Mouse (Mus musculus): ENCODE results near the gene Jmjd8.
A peak's percentile ranks its signal among the peaks of the same experiment; 100 is the strongest.

Gene Jmjd8

DNA sequence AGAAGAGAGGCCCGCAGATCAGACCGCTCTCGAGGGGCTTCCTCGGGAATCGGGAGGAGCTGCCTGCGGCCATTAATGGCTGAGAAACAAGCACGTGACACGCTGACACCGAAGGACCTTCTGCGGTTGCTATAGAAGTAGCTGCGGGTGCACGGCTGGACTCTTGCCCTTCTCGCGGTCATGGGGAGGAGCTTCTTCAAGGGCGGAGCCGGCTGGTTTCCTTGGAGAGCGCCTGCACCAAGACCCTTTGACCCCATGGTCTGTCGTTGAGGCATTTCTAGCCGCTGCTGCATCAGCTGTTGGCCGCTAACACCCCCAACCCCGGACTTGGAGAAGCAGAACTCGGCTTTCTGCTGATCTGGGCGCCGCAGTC lies 4.6 kb downstream of the Jmjd8 start, which contains the start of gene Stub1:
Gene Stub1 (minus strand): TSS at position 114 of the 373 bp plus-strand sequence.
- DNase-seq = peak; percentile 96

DNA sequence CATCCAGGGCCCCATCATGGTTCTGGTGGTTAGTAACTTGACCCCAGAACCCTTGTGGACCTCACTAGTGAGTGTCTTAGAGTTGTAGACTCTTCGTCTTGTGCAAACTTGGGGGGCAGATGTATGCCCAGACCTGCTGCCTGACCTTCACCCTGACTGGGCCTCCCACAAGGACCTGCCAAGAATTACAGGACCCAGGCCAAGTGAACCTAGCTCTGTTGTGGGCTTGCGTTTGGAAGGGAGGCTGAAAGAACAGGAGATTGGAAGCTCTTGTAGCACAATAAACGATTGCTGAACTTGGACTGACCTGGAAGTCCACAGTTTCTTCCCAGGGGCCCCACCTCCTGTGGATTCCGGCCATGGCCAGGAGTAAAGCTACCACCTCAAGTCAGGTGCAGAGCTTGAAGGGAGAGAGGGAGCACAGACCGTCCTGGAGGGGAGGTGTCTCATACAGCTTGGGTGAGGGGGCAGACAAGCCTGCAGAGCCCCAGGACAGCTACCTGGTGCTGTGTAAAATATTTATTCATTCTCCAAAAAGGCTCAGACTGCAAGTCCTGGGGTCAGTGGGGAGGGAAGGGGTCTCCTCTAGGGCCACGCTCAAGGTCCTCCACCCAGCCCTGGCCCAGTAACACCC lies 5.4 kb downstream of the Jmjd8 start:
- peak; percentile 35 for DNase-seq

DNA sequence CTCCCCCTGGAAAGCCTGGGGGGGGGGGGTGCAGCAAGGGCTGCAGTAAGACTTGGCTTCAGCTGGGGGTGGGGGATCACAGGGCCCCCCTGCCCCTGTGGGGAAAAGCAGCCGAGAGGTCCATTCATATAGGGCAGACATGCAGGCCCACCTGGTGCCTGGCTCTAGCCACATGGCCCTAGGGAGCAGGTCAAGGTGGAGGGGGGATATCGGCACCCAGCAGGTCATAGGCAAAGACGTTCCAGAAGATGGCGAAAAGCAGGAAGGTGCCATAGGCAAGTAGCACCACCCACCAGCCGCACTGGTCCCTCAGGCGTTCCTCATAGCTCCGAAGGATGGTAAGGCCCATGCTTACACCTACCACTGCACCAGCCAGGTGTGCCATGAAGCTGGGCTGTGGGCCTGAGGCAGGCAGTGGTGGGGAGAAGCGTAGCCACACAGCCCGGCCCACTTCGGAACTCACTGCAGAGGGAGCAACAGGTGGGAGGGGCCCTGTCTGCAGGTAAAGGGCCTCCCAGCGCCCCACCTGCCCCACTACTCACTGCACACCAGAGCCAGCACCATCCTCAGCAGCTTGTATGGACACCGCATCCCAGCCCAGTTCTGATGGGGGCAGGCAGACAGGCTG lies 6.0 kb downstream of the Jmjd8 start:
- no peak for DNase-seq

DNA sequence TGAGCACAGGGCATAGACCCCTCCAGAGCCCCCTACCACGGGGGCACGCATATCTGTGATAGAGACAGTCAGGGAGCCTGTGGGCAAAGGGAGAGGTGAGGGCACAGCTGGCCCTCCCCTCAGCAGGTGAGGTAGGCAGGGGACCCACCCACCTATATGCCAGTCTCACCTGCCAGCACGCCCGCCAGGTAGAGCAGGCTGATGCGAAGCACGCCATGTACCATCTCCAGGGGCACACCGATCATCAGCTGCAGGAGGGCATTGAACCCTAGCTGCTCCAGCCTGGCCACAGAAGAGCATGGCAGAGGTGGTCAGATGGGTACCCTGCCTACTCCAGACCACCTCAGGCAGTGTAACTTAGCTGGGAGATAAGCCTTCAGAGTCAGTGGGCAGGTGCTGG lies 6.6 kb downstream of the Jmjd8 start:
- DNase-seq = no peak

DNA sequence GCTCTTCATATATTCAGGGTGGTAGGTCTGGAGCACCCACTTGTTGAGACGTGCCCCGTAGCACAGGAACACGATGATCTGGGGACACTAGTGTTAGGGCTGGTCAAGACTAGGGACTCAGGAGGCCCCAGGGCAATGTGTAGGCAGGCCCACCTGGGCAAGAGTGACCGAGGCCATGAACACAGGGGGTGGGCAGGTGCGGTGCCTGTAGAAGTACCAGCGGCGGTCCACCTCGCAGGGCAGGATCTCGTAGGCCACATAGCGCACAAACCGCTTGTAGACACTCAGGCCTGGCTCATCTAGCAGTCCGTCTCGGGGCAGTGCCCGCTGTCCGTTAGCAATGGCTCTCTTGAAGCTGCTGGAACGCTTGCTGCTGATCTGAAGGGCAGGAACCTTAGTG lies 7.1 kb downstream of the Jmjd8 start:
- no peak for DNase-seq

DNA sequence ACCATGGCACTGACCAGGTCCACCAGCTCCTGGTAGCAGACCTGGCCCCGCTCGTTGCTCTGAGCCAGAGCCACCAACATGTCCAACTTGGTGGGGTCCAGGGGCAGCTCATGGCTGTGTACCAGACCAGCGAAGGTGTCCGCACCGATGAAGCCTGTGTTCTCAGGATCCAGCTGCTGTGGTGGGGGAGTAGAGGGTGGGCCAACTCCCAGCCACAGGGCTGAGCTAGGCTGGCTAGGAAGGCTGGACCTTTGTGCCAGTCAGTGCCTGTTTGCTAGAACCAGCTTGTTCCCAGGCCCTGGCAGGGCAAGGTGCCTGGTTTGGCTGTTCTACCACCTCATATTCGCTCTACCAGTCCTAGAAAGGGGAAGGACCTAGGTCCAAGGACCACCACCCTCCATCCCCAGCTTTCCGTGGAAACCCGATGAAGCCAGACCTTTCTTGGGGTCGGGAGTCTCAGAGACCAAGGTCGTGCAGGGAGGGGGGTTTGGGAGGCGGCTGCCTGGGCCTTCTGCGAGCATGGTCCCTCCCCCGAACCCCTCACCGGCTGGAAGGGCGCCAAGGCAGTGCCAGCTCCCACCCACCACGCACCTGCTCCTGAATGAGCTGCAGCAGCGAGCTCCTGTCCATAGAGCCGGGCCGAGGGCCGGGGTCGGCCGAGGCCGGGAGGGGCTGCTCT lies 7.9 kb downstream of the Jmjd8 start:
- DNase-seq = peak; percentile 33

DNA sequence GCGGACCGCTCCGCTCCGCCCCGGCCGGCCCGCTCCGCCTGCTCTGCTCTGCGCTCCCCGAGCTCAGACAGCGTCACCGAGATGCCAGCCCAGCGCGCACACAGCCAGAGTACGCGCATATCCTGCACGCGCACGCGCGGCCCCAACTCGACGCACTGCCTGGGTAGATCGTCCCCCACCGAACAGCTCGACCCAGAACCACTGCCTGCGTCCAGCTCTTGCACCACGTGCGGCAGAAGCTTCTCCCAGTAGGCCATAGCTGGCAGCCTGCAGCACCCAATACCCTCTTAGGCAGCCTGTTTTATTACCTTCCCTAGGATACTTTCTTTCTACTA lies 8.4 kb downstream of the Jmjd8 start, which contains the start of gene Rhbdl1:
Gene Rhbdl1 (minus strand): TSS at position 220 of the 335 bp plus-strand sequence.
- peak; percentile 82 for DNase-seq

DNA sequence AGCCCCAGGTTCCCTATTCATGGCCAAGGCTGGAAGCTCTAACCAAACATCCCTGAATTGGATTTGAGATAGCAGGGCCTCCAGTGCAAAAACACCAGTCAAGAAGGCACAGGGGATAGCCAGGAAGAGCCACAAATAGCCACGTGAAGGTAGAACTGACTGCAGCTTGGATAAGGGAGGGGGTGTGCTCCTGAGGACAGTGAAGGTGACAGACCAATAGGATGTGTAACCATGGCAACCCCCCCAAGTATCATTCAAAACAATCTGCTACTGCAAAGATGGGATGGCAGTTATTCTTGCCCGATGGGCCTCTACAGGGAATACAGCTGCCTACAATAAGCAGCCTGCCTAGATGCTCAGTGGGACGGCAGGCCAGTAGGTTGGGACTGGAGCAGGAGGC lies 8.9 kb downstream of the Jmjd8 start:
- DNase-seq = no peak

DNA sequence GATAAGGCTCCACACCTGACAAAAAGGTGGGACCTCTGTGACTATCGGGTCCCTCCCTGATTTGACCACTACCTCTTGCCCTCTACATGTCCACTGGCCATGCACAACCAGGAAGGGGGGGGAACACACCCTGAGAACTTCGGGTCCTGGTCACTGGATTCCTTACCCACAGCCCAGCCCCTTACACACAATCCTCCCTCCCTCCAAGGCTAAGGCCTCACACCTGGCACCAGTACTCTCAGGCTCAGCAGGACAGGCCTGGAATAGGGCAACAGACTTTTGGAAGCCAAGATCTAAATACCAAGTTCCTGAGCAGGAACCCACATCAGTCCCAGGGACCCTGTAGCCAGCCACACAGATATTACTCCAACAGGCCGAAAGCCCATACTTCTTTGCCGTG lies 10.2 kb downstream of the Jmjd8 start:
- DNase-seq = no peak

DNA sequence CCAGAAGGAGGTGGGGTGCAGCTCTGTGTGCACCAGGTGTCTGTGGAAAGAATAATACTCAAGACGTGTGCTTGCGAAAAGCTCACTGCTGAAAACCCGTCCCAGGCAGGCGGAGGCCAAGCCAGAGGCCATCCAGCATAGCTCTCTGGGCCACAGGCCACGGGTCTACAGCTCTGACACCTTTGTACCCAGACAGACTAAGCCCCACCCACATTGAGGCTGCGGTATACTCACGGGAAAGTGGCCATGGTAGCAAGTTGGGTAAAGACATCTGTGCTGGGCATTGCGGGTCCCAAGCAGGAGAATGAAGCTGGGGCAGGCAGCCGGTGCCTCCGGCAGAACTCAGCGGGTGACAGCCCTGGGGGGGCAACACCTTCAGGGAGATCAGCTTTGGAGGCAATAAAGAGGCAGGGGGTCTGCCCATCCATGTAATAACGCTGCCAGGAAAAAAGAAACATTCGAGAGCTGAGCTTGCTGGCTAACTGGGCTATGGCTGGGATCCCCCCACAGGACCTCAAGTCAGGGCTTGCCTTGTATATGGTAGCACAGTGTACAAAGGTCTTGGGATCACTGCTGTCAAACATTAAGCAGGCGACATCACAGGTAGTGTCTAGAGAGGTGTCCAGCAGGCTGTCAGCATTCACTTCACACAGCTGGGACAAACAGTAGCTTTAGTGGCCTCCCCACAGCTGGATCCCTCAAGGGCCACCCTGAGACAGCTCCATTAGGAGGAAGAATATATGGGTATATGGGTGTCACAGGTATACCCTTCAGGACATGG lies 11.0 kb downstream of the Jmjd8 start:
- DNase-seq = no peak

DNA sequence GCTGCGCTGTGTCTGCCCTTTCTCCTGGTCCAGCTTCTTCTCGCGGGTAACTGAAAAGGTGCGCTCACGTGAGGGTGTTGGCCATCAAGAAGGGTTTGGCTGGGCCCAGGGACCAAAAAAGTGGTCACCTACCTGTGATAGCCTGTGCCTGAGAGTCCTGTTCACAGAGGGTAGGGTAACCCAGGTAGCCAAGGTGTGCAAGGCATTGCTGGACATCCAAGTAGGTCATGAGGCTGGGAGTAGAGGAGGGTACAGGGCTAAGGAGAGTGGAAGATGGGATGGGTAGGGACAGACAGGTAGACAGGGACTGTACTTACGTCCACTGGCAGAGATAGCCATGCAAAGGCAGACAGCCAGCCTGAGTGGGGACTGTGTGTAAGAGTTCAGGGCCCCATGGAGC lies 11.9 kb downstream of the Jmjd8 start:
- no peak for DNase-seq

DNA sequence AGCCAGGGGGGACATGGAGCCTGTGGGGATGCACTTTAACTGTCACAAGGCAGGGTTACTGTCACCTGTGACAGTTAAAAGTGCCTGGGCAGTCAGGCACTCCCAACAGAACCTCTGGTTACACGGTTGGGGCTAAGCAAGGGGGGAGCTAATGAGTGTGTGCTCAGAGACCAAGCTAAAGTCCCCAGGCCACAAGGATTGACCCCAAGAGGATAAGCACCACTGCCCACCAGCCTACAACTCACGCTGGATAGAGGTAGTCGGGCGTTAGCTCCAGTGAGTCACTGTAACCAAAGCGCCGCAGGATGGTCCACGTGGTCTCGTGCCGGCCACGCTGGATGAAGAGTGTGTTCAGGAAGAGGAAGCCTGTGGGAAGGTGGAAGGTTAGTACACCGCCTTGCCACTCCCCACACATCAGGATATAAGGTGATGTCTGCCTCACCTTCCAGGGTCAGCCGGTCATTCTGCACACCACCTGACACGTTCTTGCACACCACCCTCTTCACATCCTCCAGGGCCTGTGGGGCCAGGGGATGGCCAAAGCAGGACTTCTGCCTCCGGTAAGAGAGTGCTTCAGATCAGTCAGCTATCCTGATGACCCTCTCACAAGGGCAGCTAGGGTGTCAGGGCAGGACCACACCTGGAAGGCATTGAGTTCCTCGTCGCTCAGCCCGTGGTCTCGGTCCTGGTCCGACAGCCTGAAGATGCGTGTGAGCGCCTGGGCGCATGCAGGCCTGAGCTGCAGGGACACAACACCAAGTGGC lies 12.6 kb downstream of the Jmjd8 start, which contains the start of gene Gm20683:
Gene Gm20683 (minus strand): TSS at position 647 of the 764 bp plus-strand sequence.
- DNase-seq = no peak

DNA sequence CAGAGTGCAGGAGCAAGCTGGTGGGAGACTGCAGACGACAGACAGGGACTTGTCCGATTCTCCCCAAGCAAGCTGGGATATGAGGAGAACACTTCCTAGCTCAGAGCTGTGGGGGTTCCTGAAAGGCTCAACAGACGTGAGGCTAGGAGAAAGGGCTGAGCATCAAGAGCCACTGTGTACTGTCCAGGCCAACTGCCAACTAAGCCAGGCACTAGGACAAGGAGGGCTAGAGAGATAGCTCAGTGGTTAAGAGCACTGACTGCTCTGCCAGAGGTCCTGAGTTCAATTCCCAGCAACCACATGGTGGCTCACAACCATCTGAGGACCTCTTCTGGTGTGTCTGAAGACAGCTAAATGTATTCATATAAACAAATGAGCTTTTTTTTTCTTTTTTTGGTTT lies 13.8 kb downstream of the Jmjd8 start:
- no peak for DNase-seq

DNA sequence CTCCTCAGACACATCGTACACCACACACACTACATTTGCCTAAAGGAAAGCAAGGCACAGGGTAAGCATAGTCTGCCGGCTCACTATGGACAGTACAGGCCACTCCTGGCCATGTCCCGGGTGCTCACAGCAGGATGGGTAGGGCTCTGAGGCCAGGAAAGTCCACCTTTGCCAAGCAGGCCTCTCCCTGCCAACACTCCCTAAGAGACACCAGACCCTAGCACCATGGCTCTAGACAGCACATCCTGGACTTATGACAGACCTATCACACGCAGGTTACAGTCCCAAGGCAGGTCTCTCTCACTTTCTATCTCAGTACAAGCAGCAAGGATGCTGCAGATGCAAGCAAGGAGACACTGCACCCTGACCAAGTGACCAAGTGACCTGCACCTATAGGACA lies 14.5 kb downstream of the Jmjd8 start:
- DNase-seq = no peak

DNA sequence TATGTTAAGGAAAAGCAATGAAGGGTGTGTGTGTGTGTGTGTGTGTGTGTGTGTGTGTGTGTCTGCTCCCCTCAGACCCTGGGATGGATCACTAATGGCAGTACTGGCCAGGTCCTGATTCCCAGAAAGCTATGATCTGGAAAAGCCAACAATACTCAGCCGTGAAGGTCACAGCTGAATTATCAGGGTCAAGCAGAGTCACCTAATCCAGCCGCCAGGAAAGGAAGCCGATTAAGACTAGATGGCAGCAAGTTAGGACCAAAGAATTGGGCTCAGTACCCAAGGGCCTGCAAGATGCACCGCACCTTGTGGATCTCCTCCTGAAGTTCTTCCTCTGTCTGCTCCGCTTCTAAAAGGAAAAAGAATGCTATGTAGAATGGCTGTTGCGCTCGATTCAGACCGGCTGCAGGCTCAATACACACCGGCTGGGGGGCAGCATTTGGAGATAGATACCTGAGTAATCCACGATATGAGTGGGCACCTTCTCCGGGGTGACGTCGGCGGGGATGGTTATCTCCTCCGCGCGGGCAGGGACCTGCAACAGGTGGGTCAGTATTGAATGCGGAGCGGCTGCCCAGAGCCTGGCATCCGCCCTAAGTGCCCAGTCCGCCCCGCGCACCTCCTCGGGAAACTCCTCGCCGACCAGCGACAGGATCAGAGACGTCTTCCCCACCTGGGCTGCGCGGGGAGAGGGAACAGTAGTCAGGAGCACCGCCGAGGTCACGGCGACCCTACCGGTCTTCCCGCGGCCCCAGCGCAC lies 15.1 kb downstream of the Jmjd8 start:
- no peak for DNase-seq

DNA sequence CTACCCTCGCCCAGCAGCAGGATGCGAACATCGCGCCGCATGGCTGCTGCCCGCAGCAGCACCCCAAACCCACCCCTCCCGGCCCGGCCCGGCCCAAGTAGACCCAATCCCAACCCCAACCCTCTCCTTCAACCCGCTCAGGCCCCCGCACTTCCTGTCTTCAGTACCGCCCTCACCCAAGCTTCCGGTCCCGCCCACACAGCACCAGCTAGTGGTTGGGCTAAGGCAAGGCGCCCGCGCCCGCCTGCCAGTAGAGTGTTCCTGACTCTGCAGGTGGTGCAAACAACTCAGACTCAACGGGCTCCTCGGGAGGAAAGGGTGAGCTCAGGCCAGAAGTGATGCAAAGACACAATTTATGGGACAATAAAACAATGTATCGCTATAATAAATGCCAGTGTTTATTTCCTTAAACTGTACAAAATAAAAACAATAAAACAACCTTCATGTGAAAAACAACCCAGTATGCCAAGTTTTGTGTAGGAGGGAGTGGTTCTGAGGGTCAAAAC lies 15.8 kb downstream of the Jmjd8 start, which contains the start of gene Rhot2:
Gene Rhot2 (minus strand): TSS at position 456 of the 506 bp plus-strand sequence.
- DNase-seq = peak; percentile 98

DNA sequence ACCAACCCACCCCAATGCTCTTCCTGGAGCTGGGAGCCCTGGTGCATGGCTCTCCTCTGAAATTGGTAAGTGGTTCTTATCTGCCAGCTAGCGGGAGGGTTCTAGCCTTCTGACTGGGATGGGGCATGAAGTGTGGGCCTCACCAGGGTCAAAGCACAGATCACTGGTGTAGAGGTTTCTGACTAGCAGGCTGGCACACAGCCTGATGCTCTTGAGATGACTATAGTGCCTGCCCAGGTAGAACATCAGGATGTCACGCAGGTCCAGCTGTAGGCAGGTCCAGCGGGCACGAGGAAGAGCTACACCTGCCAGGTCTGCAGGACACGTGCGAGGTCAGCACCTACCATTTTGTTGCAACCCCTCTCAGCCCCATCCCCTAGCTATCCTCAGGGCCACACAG lies 31.6 kb downstream of the Jmjd8 start:
- no peak for DNase-seq

DNA sequence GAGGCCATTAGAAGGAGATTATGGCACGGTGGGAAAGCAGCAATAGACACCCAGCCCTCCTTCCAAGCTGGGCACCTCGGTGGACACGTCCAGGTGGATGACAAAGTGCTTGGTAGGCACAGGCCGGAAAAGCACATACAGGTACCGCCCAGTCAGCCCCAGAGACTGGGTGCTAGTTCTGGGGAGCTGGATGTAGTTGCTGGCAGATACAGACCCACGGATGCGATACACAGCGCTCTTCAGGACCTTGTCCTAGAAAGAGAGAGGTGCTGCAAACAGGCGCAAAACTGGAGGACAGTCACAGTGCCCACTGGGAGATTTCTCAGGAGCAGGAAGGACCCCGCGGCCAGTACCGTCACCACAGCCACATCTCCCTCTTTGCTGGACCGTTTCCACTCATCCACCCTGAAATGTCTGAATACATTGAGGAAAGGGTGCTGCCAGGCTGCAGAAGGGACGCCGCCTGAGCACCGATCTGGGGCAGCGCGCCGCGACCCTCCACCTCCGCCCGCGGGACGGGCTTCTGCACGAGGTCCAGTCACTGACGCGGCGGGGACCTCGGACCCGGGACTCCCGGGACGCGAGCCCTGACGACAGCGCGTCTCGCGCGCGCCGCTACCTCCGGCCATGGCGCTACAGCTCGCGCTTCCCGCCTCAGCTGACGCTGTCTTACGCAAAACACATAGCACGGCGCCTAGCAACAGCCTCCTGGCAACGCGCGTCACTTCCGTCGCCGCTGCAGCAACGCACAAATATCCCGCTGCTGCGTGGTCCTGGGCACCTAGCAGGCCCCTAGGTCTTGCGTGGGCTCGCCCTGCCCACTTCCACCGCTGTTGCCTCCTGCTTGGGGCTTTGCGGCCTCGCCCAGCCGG lies 32.4 kb downstream of the Jmjd8 start, which contains the start of gene Wdr90:
Gene Wdr90 (minus strand): TSS at position 670 of the 872 bp plus-strand sequence.
- peak; percentile 94 for DNase-seq

DNA sequence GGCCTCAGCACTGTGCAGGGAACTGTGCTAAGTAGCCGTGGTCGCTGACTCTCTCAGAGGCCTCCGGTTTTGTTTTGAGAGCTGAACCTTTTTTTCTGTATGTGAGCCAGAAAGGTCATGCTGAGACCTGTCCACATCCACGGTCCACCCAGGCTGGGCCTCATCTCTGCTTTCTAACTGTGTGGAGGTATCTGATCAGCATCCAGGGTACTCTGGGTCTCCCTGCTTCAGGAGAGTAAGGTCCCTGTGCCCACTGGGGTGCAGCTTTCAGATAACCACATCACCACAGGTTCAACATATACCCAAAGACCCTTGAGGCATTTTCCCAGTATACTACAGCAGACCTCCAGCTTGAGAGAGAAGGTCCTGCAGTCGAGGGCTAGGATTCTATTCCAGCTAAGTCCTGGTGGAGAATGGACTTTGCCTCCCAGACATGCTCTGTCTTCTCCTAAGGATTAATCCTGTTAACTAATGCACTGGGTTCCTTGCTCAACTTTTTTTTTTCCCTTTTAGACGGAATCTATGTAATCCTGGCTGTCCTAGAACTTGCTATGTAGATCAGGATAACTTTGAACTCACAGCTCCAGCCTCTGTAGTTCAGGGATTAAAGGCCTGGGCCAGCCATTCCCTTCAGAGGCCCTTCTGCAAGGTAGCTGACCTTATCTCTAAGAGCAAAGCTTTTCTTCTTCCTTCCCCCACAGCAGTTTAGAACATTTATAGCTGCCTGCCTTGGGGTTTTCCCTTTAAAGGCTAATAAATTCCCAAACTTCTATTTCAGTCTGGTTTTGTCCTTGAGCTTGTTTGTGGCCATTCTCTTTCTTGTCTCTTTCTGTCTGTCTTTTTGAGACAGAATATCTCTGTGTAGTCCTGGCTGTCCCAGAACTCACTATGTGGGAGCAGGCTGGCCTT lies 33.3 kb downstream of the Jmjd8 start:
- DNase-seq = no peak
